Mouse (Mus musculus) induced T-regulatory cell, adult 2 months (primary cell): ENCODE results near the gene Cyth2.

ENCODE experiments used
- DNase-seq: peaks from one replicate; pipeline ENCODE4 v3.0.0-alpha.2; 2012; ENCODE audit warnings: low read depth

Cyth2 gene

GRCm38 (mm10) chr7:45814841-45815240 is 460 bp upstream of the Cyth2 start:
- no peak for DNase-seq

GRCm38 (mm10) chr7:45812921-45813320 is 1.5 kb downstream of the Cyth2 start:
- peak; percentile 6 for DNase-seq

- DNase-seq, result peak; percentile 5
Measured at GRCm38 (mm10) chr7:45809276-45810075, 4.9 kb downstream of the Cyth2 start.

GRCm38 (mm10) chr7:45808471-45808870 is 5.9 kb downstream of the Cyth2 start:
- peak; percentile 12 for DNase-seq

- no peak for DNase-seq
Measured at GRCm38 (mm10) chr7:45805941-45806340, 8.4 kb downstream of the Cyth2 start.

GRCm38 (mm10) chr7:45802551-45802950 is 11.8 kb downstream of the Cyth2 start:
- DNase-seq, result peak; percentile 17

GRCm38 (mm10) chr7:45801348-45801747 is 13.0 kb downstream of the Cyth2 start:
- peak; percentile 96 for DNase-seq

GRCm38 (mm10) chr7:45800546-45801204 is 13.7 kb downstream of the Cyth2 start:
- DNase-seq, result peak; percentile 91

- DNase-seq, result no peak
Measured at GRCm38 (mm10) chr7:45800001-45800400, 14.4 kb downstream of the Cyth2 start.

- DNase-seq, result peak; percentile 85
Measured at GRCm38 (mm10) chr7:45798931-45799330, 15.4 kb downstream of the Cyth2 start.

- DNase-seq, result peak; percentile 84
Measured at GRCm38 (mm10) chr7:45798511-45798836, 15.9 kb downstream of the Cyth2 start.

- DNase-seq, result no peak
Measured at GRCm38 (mm10) chr7:45797661-45798510, 16.5 kb downstream of the Cyth2 start.

GRCm38 (mm10) chr7:45796950-45797349 is 17.4 kb downstream of the Cyth2 start:
- DNase-seq, result no peak

- no peak for DNase-seq
Measured at GRCm38 (mm10) chr7:45794971-45795370, 19.4 kb downstream of the Cyth2 start.

GRCm38 (mm10) chr7:45793969-45794585 is 20.3 kb downstream of the Cyth2 start:
- DNase-seq, result no peak

- no peak for DNase-seq
Measured at GRCm38 (mm10) chr7:45793240-45793639, 21.1 kb downstream of the Cyth2 start.

- no peak for DNase-seq
Measured at GRCm38 (mm10) chr7:45791756-45792490, 22.5 kb downstream of the Cyth2 start.

GRCm38 (mm10) chr7:45790721-45791120 is 23.7 kb downstream of the Cyth2 start:
- DNase-seq, result no peak

- no peak for DNase-seq
Measured at GRCm38 (mm10) chr7:45787642-45788041, 26.7 kb downstream of the Cyth2 start.

GRCm38 (mm10) chr7:45786661-45787413 is 27.5 kb downstream of the Cyth2 start:
- no peak for DNase-seq

GRCm38 (mm10) chr7:45786136-45786578 is 28.2 kb downstream of the Cyth2 start:
- DNase-seq, result peak; percentile 59
